Mouse (Mus musculus): ENCODE data around the gene Prom1. TPM values are rescaled to one million over a fixed set of nuclear protein-coding genes. Genes with fewer than 3 reads are reported as not detected.
A peak's percentile ranks its signal among the peaks of the same experiment; 100 is the strongest.
"Not testable (repeated sequence)": the region's sequence is repeated elsewhere in the genome, so short reads cannot be mapped to it uniquely, and the experiment has no call there.

Gene Prom1
- total RNA-seq (2014; rRNA removed): 12.5 and 18.1 TPM in 2 replicates
- 14.4 and 15.4 TPM in 2 replicates for polyA plus RNA-seq (2015; fragmentation: Nextera tagmentation; extraction: Ambion mirVana)

GRCm38 (mm10) chr5:44101231-44102110, at the start of gene Prom1:
Gene Prom1 (minus strand): TSS chr5:44102032.
- H3K36me3 ChIP-seq (ENCODE audit: insufficient read depth): no peaks in the 10 kb centered on the region
- peak within 1 kb of the TSS; percentile 50; the same call in 1 of the 2 replicates for H3K27ac ChIP-seq (ENCODE audit: low read depth, low read length)
- 4% methylated on average over 44 of the region's 44 CpGs for WGBS
- ATAC-seq (peak; percentile 52), DNase-seq (peak; percentile 29)
- H3K4me3 ChIP-seq (ENCODE audit: low read depth, low read length): peak within 1 kb of the TSS; percentile 73
- peak within 1 kb of the TSS; percentile 71 for H3K9ac ChIP-seq
- H3K27me3 ChIP-seq (ENCODE audit: insufficient read depth, low read length): no peaks in the 10 kb centered on the region
- H3K4me2 ChIP-seq (ENCODE audit: low read depth): peak within 1 kb of the TSS; percentile 98
- no peaks in the 10 kb centered on the region; the same call in 1 of the 2 replicates for H3K4me1 ChIP-seq (ENCODE audit: insufficient read depth)
- H3K9me3 ChIP-seq (ENCODE audit: low read length): no peaks in the 10 kb centered on the region
- TF ChIP-seq CTCF (IDR thresholded peaks at IDR 0.05; ENCODE audit: low read depth): no peak

GRCm38 (mm10) chr5:44147732-44148131, 45.9 kb upstream of the Prom1 start:
- 91% methylated on average over 3 of the region's 3 CpGs for WGBS
- Histone ChIP-seq H3K4me1 (ENCODE audit: insufficient read depth) (no peaks in the 10 kb centered on the region), H3K36me3 (ENCODE audit: insufficient read depth) (no peaks in the 10 kb centered on the region), H3K27ac (ENCODE audit: low read depth, low read length) (no peak overlapping the region), H3K9me3 (ENCODE audit: low read length) (no peaks in the 10 kb centered on the region), H3K9ac (no peak overlapping the region), H3K27me3 (ENCODE audit: insufficient read depth, low read length) (no peaks in the 10 kb centered on the region), H3K4me3 (ENCODE audit: low read depth, low read length) (no peak overlapping the region), H3K4me2 (ENCODE audit: low read depth) (no peak overlapping the region)
- DNase-seq: no peak
- no peak for TF ChIP-seq CTCF (IDR thresholded peaks at IDR 0.05; ENCODE audit: low read depth)
- ATAC-seq: no peak

- no peaks in the 10 kb centered on the region for H3K27me3 ChIP-seq (ENCODE audit: insufficient read depth, low read length)
- ATAC-seq (no peak), DNase-seq (no peak)
- H3K4me3 ChIP-seq (ENCODE audit: low read depth, low read length): no peak overlapping the region
- no peaks in the 10 kb centered on the region for H3K9me3 ChIP-seq (ENCODE audit: low read length)
- no peaks in the 10 kb centered on the region for H3K4me1 ChIP-seq (ENCODE audit: insufficient read depth)
- H3K36me3 ChIP-seq (ENCODE audit: insufficient read depth): no peaks in the 10 kb centered on the region
- H3K9ac ChIP-seq: no peak overlapping the region
- no peak overlapping the region for H3K4me2 ChIP-seq (ENCODE audit: low read depth)
- TF ChIP-seq CTCF (IDR thresholded peaks at IDR 0.05; ENCODE audit: low read depth): no peak
- H3K27ac ChIP-seq (ENCODE audit: low read depth, low read length): no peak overlapping the region
- WGBS: 77% methylated on average over 6 of the region's 6 CpGs
These were observed 44.9 kb upstream of the Prom1 start for GRCm38 (mm10) chr5:44146437-44147332.

GRCm38 (mm10) chr5:44143467-44144235, 41.8 kb upstream of the Prom1 start:
- ATAC-seq (no peak), DNase-seq (no peak)
- no peak overlapping the region for H3K27ac ChIP-seq (ENCODE audit: low read depth, low read length)
- no peaks in the 10 kb centered on the region for H3K4me1 ChIP-seq (ENCODE audit: insufficient read depth)
- H3K9me3 ChIP-seq (ENCODE audit: low read length): no peaks in the 10 kb centered on the region
- H3K27me3 ChIP-seq (ENCODE audit: insufficient read depth, low read length): no peaks in the 10 kb centered on the region
- 21% methylated on average over 8 of the region's 8 CpGs for WGBS
- TF ChIP-seq CTCF (IDR thresholded peaks at IDR 0.05; ENCODE audit: low read depth): no peak
- H3K36me3 ChIP-seq (ENCODE audit: insufficient read depth): no peaks in the 10 kb centered on the region
- H3K9ac ChIP-seq: no peak overlapping the region
- H3K4me2 ChIP-seq (ENCODE audit: low read depth): no peak overlapping the region
- H3K4me3 ChIP-seq (ENCODE audit: low read depth, low read length): no peak overlapping the region

GRCm38 (mm10) chr5:44127487-44127886, 25.7 kb upstream of the Prom1 start:
- TF ChIP-seq CTCF (IDR thresholded peaks at IDR 0.05; ENCODE audit: low read depth): no peak
- no peak overlapping the region for H3K4me3 ChIP-seq (ENCODE audit: low read depth, low read length)
- H3K4me2 ChIP-seq (ENCODE audit: low read depth): no peak overlapping the region
- DNase-seq (no peak), ATAC-seq (no peak)
- H3K27me3 ChIP-seq (ENCODE audit: insufficient read depth, low read length): no peaks in the 10 kb centered on the region
- no peaks in the 10 kb centered on the region for H3K4me1 ChIP-seq (ENCODE audit: insufficient read depth)
- 80% methylated on average over 4 of the region's 4 CpGs for WGBS
- H3K36me3 ChIP-seq (ENCODE audit: insufficient read depth): no peaks in the 10 kb centered on the region
- no peak overlapping the region for H3K9ac ChIP-seq
- H3K27ac ChIP-seq (ENCODE audit: low read depth, low read length): no peak overlapping the region
- no peaks in the 10 kb centered on the region for H3K9me3 ChIP-seq (ENCODE audit: low read length)

DNA sequence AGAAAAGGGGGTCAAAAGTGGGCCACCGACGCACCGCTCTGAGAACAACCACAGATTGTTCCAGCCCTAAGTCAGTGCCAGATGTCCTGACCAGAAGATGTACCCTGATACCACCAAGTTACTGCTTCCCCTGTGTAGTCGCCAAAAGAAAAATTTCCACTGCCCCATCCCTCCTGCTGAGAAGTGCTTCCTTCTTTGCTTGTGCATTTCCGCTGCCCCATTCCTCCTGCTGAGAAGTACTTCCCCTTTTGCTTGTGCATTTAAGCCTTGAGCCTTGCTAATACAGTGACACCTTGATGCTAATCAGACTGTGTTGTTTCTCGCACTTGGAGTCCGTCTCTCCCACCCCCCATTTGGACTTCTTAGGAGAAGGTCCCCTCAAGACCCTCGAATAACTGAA, 24.7 kb upstream of the Prom1 start:
- not testable (repeated sequence) for H3K36me3 ChIP-seq (ENCODE audit: insufficient read depth); H3K4me1 ChIP-seq (ENCODE audit: insufficient read depth); DNase-seq; H3K27me3 ChIP-seq (ENCODE audit: insufficient read depth, low read length); ATAC-seq; H3K4me2 ChIP-seq (ENCODE audit: low read depth); H3K4me3 ChIP-seq (ENCODE audit: low read depth, low read length); H3K9ac ChIP-seq; H3K9me3 ChIP-seq (ENCODE audit: low read length); H3K27ac ChIP-seq (ENCODE audit: low read depth, low read length)
- WGBS: 93% methylated on average over 8 of the region's 8 CpGs
